Mouse (Mus musculus): ENCODE results near the gene Actc1.
A peak's percentile ranks its signal among the peaks of the same experiment; 100 is the strongest.

Actc1 gene

GRCm38 (mm10) chr2:114052696-114053598 lies at the start of gene Actc1:
Actc1 (minus strand) TSS chr2:114053548.
- DNase-seq: no peak

DNA sequence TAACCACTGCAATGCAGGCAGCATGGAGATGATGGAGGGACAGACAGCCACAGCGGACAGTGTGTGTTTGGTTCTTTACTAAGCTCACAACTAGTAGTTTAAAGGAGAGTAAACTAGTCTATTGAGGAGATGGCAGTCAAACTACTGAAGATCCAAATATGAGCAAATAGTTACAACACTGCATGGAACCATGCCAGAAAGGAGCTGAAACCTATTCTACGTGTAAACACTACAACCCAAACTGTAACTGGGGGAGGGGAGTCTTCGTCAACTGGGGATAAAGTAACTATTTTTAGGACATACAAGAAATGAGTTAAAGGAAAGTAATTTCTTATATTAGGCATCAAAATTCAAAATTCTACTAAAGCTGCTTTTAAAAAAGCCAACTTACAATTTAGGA lies 49.1 kb upstream of the Actc1 start:
- no peak for DNase-seq

DNA sequence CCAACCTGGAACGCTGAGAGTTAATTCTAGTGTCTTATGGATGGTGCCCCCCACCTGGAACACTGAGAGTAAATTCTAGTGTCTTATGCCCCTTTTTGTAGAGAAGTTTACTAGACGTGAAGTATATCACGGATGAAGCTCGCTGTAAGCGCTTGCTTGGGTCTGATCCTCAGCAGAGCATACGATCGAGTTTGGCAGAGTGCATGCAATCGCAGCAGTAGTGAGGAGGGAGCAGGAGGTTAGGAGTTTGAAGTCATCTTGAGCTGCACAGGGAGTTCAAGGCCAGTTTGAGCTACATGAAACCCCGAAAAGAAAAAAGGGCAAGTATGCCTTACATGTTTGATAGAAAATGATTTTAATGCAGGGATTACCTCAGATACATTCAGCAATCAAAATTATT lies 47.5 kb upstream of the Actc1 start:
- no peak for DNase-seq

DNA sequence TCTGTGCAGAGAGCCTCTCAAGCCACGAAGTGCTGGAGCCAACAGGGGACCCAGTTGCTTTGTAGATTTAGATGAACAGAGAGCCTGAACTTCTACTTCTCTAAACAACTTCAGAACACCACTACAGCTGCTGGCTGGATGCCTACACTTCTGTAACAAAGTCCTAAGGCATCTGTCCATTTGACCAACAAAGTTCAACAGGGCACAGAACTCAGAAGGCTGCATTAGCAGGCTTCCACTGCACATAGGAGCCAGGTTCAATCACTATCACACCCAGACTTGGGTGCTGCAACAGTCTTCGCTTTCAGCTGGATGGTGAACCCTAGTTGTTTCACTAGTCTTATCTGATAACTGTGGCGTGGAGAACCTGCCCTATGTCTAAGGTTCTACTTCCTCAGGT lies 46.5 kb upstream of the Actc1 start:
- no peak for DNase-seq

DNA sequence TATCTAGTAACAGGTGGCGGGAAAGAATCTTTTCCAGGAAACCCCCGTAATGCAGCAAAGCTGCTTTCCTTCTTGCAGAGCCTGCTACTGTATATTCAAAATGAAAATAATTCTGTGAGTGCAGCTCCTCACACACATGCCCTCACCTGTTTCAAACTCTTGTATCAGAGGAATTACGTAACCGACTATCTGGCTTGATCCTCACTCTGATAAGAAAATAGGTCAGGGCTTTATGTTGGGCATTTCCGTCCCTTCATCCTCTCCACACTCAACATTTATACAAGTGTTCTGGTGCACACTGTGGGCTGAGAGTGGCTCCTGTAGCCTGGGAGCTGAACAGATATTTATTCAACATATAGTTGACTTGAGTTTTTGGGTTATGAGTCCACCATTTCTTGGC lies 45.8 kb upstream of the Actc1 start:
- DNase-seq: no peak

GRCm38 (mm10) chr2:114097627-114098026 lies 44.3 kb upstream of the Actc1 start:
- DNase-seq: no peak

- no peak for DNase-seq
These were observed 43.2 kb upstream of the Actc1 start for GRCm38 (mm10) chr2:114096570-114096969.

DNA sequence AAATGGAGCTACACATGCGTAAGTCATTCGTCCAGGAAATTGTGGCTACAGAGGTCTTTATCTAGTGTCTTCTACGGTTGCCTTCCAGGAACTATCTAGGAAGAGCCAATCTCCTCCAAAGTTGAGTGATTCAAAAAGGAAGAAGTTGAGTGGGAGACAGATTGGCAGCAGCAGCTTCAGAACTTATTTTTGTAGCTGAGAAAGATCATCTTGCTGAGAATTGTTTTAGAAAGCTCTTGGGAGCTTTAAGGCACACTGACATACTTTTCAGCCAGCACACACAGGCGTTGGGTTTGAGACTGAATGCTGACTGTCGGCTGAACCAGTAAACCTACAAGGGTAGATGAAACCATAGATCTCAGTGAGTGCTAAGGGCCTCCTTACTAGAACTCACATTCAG lies 42.0 kb upstream of the Actc1 start:
- DNase-seq: no peak

GRCm38 (mm10) chr2:114094696-114095095 lies 41.3 kb upstream of the Actc1 start:
- DNase-seq: no peak

GRCm38 (mm10) chr2:114093577-114093976 lies 40.2 kb upstream of the Actc1 start:
- no peak for DNase-seq

DNA sequence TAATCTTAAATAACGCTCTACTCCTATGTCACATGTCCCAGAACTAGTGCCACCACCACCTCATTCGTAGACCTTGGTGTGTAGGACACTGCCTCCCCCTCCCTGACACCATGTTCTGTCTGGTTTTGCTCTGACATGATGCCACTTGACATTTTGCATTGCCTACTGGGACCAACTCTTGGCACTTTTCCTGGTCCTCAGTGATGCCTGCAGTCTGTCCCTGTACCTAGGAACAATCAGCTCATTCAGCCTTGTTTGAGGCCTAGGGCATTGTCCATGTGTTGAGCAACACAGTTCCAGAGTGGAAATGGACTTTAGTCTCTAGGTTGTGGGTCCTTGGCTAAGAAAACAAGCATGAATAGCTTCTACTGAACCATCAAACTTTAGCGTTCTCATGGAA lies 36.5 kb upstream of the Actc1 start:
- no peak for DNase-seq

DNA sequence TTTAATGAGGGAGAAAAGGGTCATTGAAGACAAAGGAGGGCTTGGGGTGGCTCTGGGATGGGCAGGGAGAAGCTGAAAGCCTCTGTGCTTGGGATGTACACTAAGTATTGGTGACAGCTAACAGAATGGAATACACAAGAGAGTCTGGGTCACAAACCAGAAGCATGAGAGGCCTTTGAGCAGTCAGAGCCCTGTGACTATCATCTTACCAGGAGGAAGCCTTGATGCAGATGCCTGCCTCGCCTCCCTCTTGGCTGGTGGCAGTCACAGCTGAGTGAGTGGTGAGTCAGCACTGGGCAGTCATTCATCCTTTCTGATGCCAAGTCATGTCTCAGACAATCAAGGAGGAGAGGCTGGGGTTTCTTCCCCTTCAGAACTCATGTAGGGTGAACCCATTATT lies 33.9 kb upstream of the Actc1 start:
- DNase-seq: no peak

- DNase-seq: no peak
These were observed 18.5 kb upstream of the Actc1 start for GRCm38 (mm10) chr2:114071876-114072275.

- DNase-seq: no peak
These were observed 12.9 kb upstream of the Actc1 start for GRCm38 (mm10) chr2:114066226-114066625.

- no peak for DNase-seq
These were observed 10.7 kb upstream of the Actc1 start for GRCm38 (mm10) chr2:114064004-114064403.

DNA sequence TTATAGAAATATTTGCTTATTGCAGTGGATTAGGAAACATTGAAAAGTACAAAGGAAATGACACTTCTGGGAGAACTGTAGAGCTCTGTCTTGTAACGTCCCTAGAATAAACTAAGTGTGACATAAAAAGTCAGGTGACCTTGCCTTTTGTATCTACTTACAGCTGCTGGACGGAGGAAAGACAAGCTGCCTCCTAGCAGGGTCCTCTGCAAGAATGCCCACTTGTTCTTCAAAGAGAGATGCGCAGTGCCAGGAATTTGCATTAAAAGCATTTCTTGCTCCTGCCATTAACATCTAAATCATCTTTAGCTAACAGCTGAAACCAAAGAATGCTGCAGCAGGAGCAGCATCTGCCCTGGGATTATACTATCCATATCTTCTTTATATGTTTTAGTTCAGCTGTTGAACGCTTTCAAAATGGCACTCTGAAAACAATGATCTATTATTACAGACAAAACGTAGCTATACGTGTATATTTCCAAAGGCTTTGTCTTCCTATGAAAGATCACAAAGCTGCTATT lies 6.8 kb upstream of the Actc1 start:
- no peak for DNase-seq

- no peak for DNase-seq
These were observed 6.3 kb upstream of the Actc1 start for GRCm38 (mm10) chr2:114059608-114060007.

GRCm38 (mm10) chr2:114058226-114058796 lies 5.0 kb upstream of the Actc1 start:
- no peak for DNase-seq

DNA sequence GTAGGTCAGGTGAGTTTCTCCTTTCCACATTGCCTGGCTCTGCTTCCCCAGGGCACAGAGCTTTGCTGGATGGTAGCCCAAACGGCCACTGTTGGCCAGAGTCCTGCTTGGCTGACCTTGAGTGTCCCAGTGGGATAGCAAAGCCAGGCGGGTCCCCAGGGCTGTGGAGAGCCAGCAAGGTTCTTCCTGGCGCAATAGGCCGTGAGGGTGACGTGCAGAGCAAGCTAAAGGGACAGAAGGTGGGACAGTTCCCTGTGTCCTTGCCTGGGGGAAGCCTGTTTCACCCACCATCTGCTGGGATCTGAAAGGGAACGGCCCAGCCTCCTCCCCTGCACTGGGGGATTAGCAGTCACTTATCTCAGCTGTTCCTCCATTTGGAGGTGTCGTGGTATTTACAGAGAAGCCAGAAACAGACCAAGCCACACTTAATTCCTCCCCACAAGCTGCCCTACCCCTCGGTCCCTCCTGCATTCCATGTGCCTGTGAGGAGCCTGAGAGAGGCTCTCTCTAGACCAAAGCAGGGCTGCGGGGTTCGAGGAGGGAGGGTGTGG lies 4.0 kb upstream of the Actc1 start:
- DNase-seq: peak; percentile 55

- no peak for DNase-seq
These were observed 781 bp upstream of the Actc1 start for GRCm38 (mm10) chr2:114054129-114054528.

DNA sequence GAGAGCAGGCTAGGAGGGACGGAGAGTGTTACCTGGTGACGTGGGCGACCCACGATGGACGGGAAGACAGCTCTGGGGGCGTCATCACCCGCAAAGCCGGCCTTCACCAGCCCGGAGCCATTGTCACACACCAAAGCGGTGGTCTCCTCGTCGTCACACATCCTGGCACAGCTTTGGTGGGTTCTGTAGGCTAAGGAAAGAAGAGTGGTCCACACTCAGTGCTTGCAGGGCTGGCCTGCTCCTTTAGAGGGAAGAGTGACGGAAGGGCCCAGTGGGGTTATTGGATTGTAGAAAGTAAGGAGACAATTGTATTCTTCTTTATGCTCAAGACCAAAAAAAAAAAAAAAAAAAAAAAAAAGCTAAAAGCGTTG lies 1.5 kb downstream of the Actc1 start:
- no peak for DNase-seq

- no peak for DNase-seq
These were observed 2.1 kb downstream of the Actc1 start for GRCm38 (mm10) chr2:114051111-114051870.

DNA sequence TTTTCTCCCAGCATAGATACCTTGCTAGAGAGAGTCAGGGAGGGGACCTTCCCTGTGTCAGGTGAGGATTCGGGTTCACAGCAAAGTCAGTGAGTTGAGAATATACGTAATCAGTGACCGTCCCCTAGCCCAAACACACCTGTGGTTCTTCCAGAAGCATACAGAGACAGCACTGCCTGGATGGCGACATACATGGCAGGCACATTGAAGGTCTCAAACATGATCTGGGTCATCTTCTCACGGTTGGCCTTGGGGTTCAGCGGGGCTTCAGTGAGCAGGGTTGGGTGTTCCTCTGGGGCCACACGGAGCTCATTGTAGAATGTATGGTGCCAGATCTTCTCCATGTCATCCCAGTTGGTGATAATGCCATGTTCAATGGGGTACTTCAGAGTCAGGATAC lies 3.2 kb downstream of the Actc1 start:
- no peak for DNase-seq

Data from cerebellum, adult 11 months (tissue).